9 mouse cellular contexts compared by ENCODE assay signal in genomic region chr12:80816380-80817086, GRCm38 (mm10). TPM values are rescaled to one million over a fixed set of nuclear protein-coding genes. Genes with fewer than 3 reads are reported as not detected.
DNase-seq lines count a peak whose midpoint lies in the region; ATAC-seq lines count a peak whose summit lies in the region.
"Had no signal": no experiment of that assay in that cellular context is flagged by ENCODE, and none has a peak within 500 bp of the region (broad histone marks: within the 10 kb centered on the region; RNA-seq: fewer than 3 reads in every experiment).

No protein-coding gene starts in this region.

- no peaks in the 10 kb centered on the region for H3K27me3 ChIP-seq in intestine, embryonic 14.5 days (replicated peaks; ENCODE audit: control insufficient read depth, insufficient read depth, low read length)
- no peaks in the 10 kb centered on the region for H3K27me3 ChIP-seq in neural tube, embryonic 13.5 days
- H3K27me3 ChIP-seq: embryonic facial prominence, embryonic 12.5 days had no signal

- WGBS in intestine, embryonic 14.5 days, result 57% methylated on average over 1 of the region's 1 CpGs
- 3% methylated on average over 1 of the region's 1 CpGs for WGBS in neural tube, embryonic 13.5 days

- no peak for ATAC-seq in intestine, embryonic 14.5 days (replicated peaks; ENCODE audit: low FRiP score, low TSS enrichment, low read depth)
- ATAC-seq in neural tube, embryonic 13.5 days (ENCODE audit: low read depth), result peak; percentile 50; the same call in 1 of the 2 replicates

- no peaks in the 10 kb centered on the region for H3K9me3 ChIP-seq in intestine, embryonic 14.5 days (ENCODE audit: control insufficient read depth, low read length)
- no peaks in the 10 kb centered on the region for H3K9me3 ChIP-seq in neural tube, embryonic 13.5 days
- H3K9me3 ChIP-seq: embryonic facial prominence, embryonic 12.5 days had no signal

- no peak overlapping the region for H3K4me2 ChIP-seq in intestine, embryonic 14.5 days (ENCODE audit: low read length)
- H3K4me2 ChIP-seq in neural tube, embryonic 13.5 days, result no peak overlapping the region
- H3K4me2 ChIP-seq: embryonic facial prominence, embryonic 12.5 days had no signal

- H3K4me3 ChIP-seq in intestine, embryonic 14.5 days (ENCODE audit: low read depth, low read length), result no peak overlapping the region
- H3K4me3 ChIP-seq in neural tube, embryonic 13.5 days, result no peak overlapping the region
- H3K4me3 ChIP-seq: embryonic facial prominence, embryonic 12.5 days had no signal

- H3K4me1 ChIP-seq in intestine, embryonic 14.5 days (replicated peaks; ENCODE audit: control insufficient read depth, insufficient read depth, low read length), result peaks cover 48% of the 10 kb centered on the region
- peaks cover 60% of the 10 kb centered on the region for H3K4me1 ChIP-seq in neural tube, embryonic 13.5 days (replicated peaks)

- DNase-seq in adrenal gland, adult (ENCODE audit: inconsistent age in 2 of 2, low spot score in 1 of 2), result peak; percentile 33 to 80
- DNase-seq in adrenal gland, postnatal 4 days (ENCODE audit: low spot score in 2 of 2), result no peak
- DNase-seq in right cerebral cortex, adult 18-20 months, result peak; percentile 30
- DNase-seq in right cerebral cortex, postnatal 14 days, result no peak
- no peak for DNase-seq in intestine, embryonic 14.5 days (ENCODE audit: low spot score)
- no peak for DNase-seq in adipocyte (ENCODE audit: low spot score)
- no peak for DNase-seq in kidney, adult 9 months

- H3K36me3 ChIP-seq in intestine, embryonic 14.5 days (ENCODE audit: control insufficient read depth, insufficient read depth, low read length), result no peaks in the 10 kb centered on the region
- no peaks in the 10 kb centered on the region for H3K36me3 ChIP-seq in neural tube, embryonic 13.5 days
- H3K36me3 ChIP-seq: embryonic facial prominence, embryonic 12.5 days had no signal

- H3K9ac ChIP-seq in intestine, embryonic 14.5 days (ENCODE audit: low read length), result 0 out of 2 replicates have a peak overlapping the region, but pooled peaks have one; percentile 7
- no peak overlapping the region for H3K9ac ChIP-seq in neural tube, embryonic 13.5 days
- H3K9ac ChIP-seq: embryonic facial prominence, embryonic 12.5 days had no signal

- no peak overlapping the region for H3K27ac ChIP-seq in intestine, embryonic 14.5 days (ENCODE audit: low read depth)
- peak overlapping the region; percentile 53 for H3K27ac ChIP-seq in neural tube, embryonic 13.5 days (replicated peaks)
- H3K27ac ChIP-seq: embryonic facial prominence, embryonic 12.5 days had no signal

RNA-seq across cellular contexts. Expression of gene Susd6, which starts 26.2 kb away (rescaled TPM):
- 10 to 100 TPM; 48.4 to 51.0 TPM for total RNA-seq in adrenal gland, postnatal 4 days (2021)
- 20.8 and 21.4 TPM in 2 replicates for polyA plus RNA-seq in intestine, embryonic 14.5 days (2014; fragmentation: Nextera tagmentation; extraction: Ambion mirVana)
- 12.3 and 12.9 TPM in 2 replicates for polyA plus RNA-seq in neural tube, embryonic 13.5 days (2015; fragmentation: Nextera tagmentation; extraction: Ambion mirVana)

RNA-seq across cellular contexts. Expression of gene Ccdc177, which starts 56.0 kb away (rescaled TPM):
- total RNA-seq in adrenal gland, postnatal 4 days (2021), result under 1 TPM; 0.20 to 0.28 TPM
- polyA plus RNA-seq in intestine, embryonic 14.5 days (2014; fragmentation: Nextera tagmentation; extraction: Ambion mirVana), result 0.11 and 0.12 TPM in 2 replicates
- 2.8 and 2.9 TPM in 2 replicates for polyA plus RNA-seq in neural tube, embryonic 13.5 days (2015; fragmentation: Nextera tagmentation; extraction: Ambion mirVana)

Comparison
In these comparisons a context has a peak if more than half of its experiments do, and no peak if none do; other contexts are left out.
1. DNase-seq: peak in adrenal gland, adult (2 of 2) and right cerebral cortex, adult 18-20 months (single experiment); none in adrenal gland, postnatal 4 days (0 of 2), right cerebral cortex, postnatal 14 days (single experiment), intestine, embryonic 14.5 days (single experiment), adipocyte (single experiment) and kidney, adult 9 months (single experiment).